Mouse (Mus musculus): ENCODE results near the gene Mrpl49.

DNA sequence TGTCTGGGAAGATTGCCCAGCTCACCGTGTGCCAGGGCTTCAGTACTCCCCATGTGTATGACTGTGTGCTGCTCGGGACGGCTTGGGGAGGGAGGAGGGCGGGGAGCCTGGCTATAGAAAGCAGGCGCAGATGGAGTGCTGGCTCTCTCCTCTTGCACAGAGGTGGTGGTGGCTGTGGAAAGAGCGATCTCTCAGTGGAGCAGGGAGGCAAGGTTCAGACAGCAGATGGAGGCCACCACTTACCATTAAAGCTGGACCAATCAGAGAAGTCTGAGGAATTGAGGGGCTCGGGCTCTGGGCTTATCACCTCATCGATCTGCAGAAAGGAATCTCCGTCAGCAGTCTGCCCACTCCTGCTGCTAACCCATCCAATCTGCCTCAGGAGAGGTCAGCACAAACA, 24.6 kb upstream of the Mrpl49 start, which contains the start of gene Gm28374:
- TF ChIP-seq CTCF (IDR thresholded peaks at IDR 0.05; ENCODE audit: extremely low read depth, insufficient read length, insufficient replicate concordance, low read depth, low read length): no peak
- TF ChIP-seq POLR2A (IDR thresholded peaks at IDR 0.05; ENCODE audit: low read depth, low read length): no peak

Data from small intestine, adult 2 months (tissue).